Mouse (Mus musculus) naive thymus-derived CD4-positive, alpha-beta T cell, adult 2 months (primary cell): ENCODE data around the gene Ddhd1.
A peak's percentile ranks its signal among the peaks of the same experiment; 100 is the strongest.
"Not testable (repeated sequence)": the region's sequence is repeated elsewhere in the genome, so short reads cannot be mapped to it uniquely, and the experiment has no call there.

Experiments used
- DNase-seq: peaks from one replicate; pipeline ENCODE4 v3.0.0-alpha.2; 2011; ENCODE audit warnings: low read depth

Gene Ddhd1

GRCm38 (mm10) chr14:45580923-45581827 lies 76.8 kb downstream of the Ddhd1 start:
- DNase-seq: not testable (repeated sequence)

GRCm38 (mm10) chr14:45566066-45566937 lies 91.6 kb downstream of the Ddhd1 start:
- DNase-seq: peak; percentile 63

GRCm38 (mm10) chr14:45565216-45566065 lies 92.5 kb downstream of the Ddhd1 start:
- DNase-seq: no peak

- no peak for DNase-seq
These were observed 94.4 kb downstream of the Ddhd1 start for GRCm38 (mm10) chr14:45563577-45563976.

GRCm38 (mm10) chr14:45561681-45562080 lies 96.3 kb downstream of the Ddhd1 start:
- DNase-seq: no peak

GRCm38 (mm10) chr14:45559018-45559417 lies 98.9 kb downstream of the Ddhd1 start:
- no peak for DNase-seq

- DNase-seq: no peak
These were observed 103.6 kb downstream of the Ddhd1 start for GRCm38 (mm10) chr14:45554336-45554735.

- DNase-seq: no peak
These were observed 104.1 kb downstream of the Ddhd1 start for GRCm38 (mm10) chr14:45553854-45554253.

- DNase-seq: no peak
These were observed 105.5 kb downstream of the Ddhd1 start for GRCm38 (mm10) chr14:45552431-45552830.

GRCm38 (mm10) chr14:45551121-45551768 lies 106.7 kb downstream of the Ddhd1 start:
- peak; percentile 20 for DNase-seq

GRCm38 (mm10) chr14:45550010-45550647 lies 107.8 kb downstream of the Ddhd1 start:
- no peak for DNase-seq

GRCm38 (mm10) chr14:45548118-45548517 lies 109.8 kb downstream of the Ddhd1 start:
- DNase-seq: no peak

- no peak for DNase-seq
These were observed 113.0 kb downstream of the Ddhd1 start for GRCm38 (mm10) chr14:45544905-45545304.

GRCm38 (mm10) chr14:45544026-45544425 lies 113.9 kb downstream of the Ddhd1 start:
- DNase-seq: no peak

- DNase-seq: no peak
These were observed 118.1 kb downstream of the Ddhd1 start for GRCm38 (mm10) chr14:45539659-45540468.
